Mouse (Mus musculus) heart, embryonic 14.5 days (tissue): ENCODE data around the gene Nelfb. TPM values are rescaled to one million over a fixed set of nuclear protein-coding genes. Genes with fewer than 3 reads are reported as not detected.

Experiments
- ATAC-seq: fragments of 200-750 bp; cut with Nextera tagmentation; 2 replicates; pipeline ENCODE4 v1.8.0; 2017; ENCODE audit warnings: low read depth, moderate TSS enrichment; ENCODE audit not compliant: insufficient number of reproducible peaks, insufficient read depth, low FRiP score
- H3K27ac ChIP-seq, 2 experiments: fragments of 200-500 bp in 1 of 2; fragments of 300-500 bp in 1 of 2; sonication (generic) in 1 of 2; replicated peaks in 1 of 2; 2 replicates each; pipeline ENCODE4 v1.5.1; 2012 to 2014; ENCODE audit warnings: low read depth in 2 of 2, low read length in 2 of 2, control low read depth in 1 of 2, mild to moderate bottlenecking in 1 of 2, mixed read lengths in 1 of 2; ENCODE audit not compliant: control insufficient read depth in 1 of 2, insufficient read depth in 1 of 2
- H3K27me3 ChIP-seq: fragments of 300-500 bp; sonication (generic); 2 replicates; pipeline ENCODE4 v1.6.1; 2014; ENCODE audit warnings: mild to moderate bottlenecking, low read length, control low read depth; ENCODE audit not compliant: control insufficient read depth, insufficient read depth
- H3K36me3 ChIP-seq: fragments of 300-500 bp; sonication (generic); 2 replicates; pipeline ENCODE4 v1.6.1; 2014; ENCODE audit warnings: mild to moderate bottlenecking, control low read depth, low read length, mixed read lengths; ENCODE audit not compliant: control insufficient read depth, insufficient read depth
- H3K4me1 ChIP-seq, 2 experiments: fragments of 200-500 bp in 1 of 2; fragments of 300-500 bp in 1 of 2; sonication (generic) in 1 of 2; 2 replicates each; pipeline ENCODE4 v1.6.1; 2012 to 2014; ENCODE audit warnings: low read length in 2 of 2, control low read depth in 1 of 2, mixed read lengths in 1 of 2; ENCODE audit not compliant: control insufficient read depth in 2 of 2, insufficient read depth in 2 of 2
- H3K4me2 ChIP-seq: fragments of 300-500 bp; sonication (generic); 2 replicates; pipeline ENCODE4 v1.6.1; 2014; ENCODE audit warnings: mild to moderate bottlenecking, low read length
- H3K4me3 ChIP-seq, 2 experiments: fragments of 200-500 bp in 1 of 2; fragments of 300-500 bp in 1 of 2; sonication (generic) in 1 of 2; 2 replicates each; pipeline ENCODE4 v1.5.1; 2012 to 2014; ENCODE audit warnings: low read length in 2 of 2, mild to moderate bottlenecking in 2 of 2, control low read depth in 1 of 2, low read depth in 1 of 2, moderate library complexity in 1 of 2; ENCODE audit not compliant: control insufficient read depth in 1 of 2, insufficient read depth in 1 of 2
- H3K9ac ChIP-seq: fragments of 300-500 bp; sonication (generic); 2 replicates; pipeline ENCODE4 v1.6.1; 2014; ENCODE audit warnings: mild to moderate bottlenecking, low read length
- H3K9me3 ChIP-seq: fragments of 300-500 bp; sonication (generic); 2 replicates; pipeline ENCODE4 v1.6.1; 2016; ENCODE audit warnings: low read length, control low read depth; ENCODE audit not compliant: control insufficient read depth
- WGBS: fragments of 180-500 bp; shearing (Covaris S2); extraction: QIAGEN DNeasy Blood & Tissue Kit; methylation state at CpG from one replicate; pipeline ENCODE4 v1.1.7; 2014; 5-methylcytosine and 5-hydroxymethylcytosine counted together
- polyA plus RNA-seq: library from polyadenylated mRNA; unstranded; fragments of >200 nt; fragmentation: Nextera tagmentation; extraction: Ambion mirVana; gene quantifications from 2 replicates; pipeline ENCODE4 v1.2.1, GENCODE M21; 2014

The Nelfb gene
- polyA plus RNA-seq, 1 experiment from 2014 or later: 65.9 TPM

- Histone ChIP-seq H3K4me1 (peaks cover 2 to 9% of the 10 kb centered on the region in 2 experiments; a peak in 2 of 4 replicates), H3K36me3 (no peaks in the 10 kb centered on the region; the same call in 1 of the 2 replicates), H3K27me3 (peaks cover 26% of the 10 kb centered on the region), H3K4me2 (peak overlapping the region; percentile 97), H3K9me3 (no peaks in the 10 kb centered on the region), H3K4me3 (peak overlapping the region; percentile 47 to 51), H3K27ac (peak overlapping the region; percentile 0 to 63; a peak in 3 of 4 replicates), H3K9ac (peak overlapping the region; percentile 78)
- peak; percentile 63 for ATAC-seq
- WGBS: 2% methylated on average over 59 of the region's 64 CpGs
These were observed 25.4 kb downstream of the Nelfb start for GRCm38 (mm10) chr2:25185625-25186574.

GRCm38 (mm10) chr2:25184496-25184895 lies 26.8 kb downstream of the Nelfb start:
- H3K4me2 ChIP-seq: no peak overlapping the region
- no peaks in the 10 kb centered on the region for H3K9me3 ChIP-seq
- peaks cover 33% of the 10 kb centered on the region for H3K27me3 ChIP-seq
- H3K27ac ChIP-seq: no peak overlapping the region
- no peak overlapping the region for H3K9ac ChIP-seq
- ATAC-seq: no peak
- H3K4me1 ChIP-seq: peaks cover 6 to 12% of the 10 kb centered on the region in 2 experiments; a peak in 2 of 4 replicates
- 91% methylated on average over 7 of the region's 7 CpGs for WGBS
- no peaks in the 10 kb centered on the region; the same call in 1 of the 2 replicates for H3K36me3 ChIP-seq
- H3K4me3 ChIP-seq: no peak overlapping the region

GRCm38 (mm10) chr2:25183336-25183735 lies 28.0 kb downstream of the Nelfb start:
- WGBS: 64% methylated on average over 2 of the region's 2 CpGs
- no peak overlapping the region for H3K27ac ChIP-seq
- no peaks in the 10 kb centered on the region; the same call in 1 of the 2 replicates for H3K36me3 ChIP-seq
- 0 out of 2 replicates have a peak overlapping the region, but pooled peaks have one; percentile 23 for H3K9ac ChIP-seq
- peaks cover 12 to 17% of the 10 kb centered on the region in 2 experiments; a peak in 3 of 4 replicates for H3K4me1 ChIP-seq
- no peaks in the 10 kb centered on the region for H3K9me3 ChIP-seq
- no peak for ATAC-seq
- no peak overlapping the region; a peak in 1 of 4 replicates for H3K4me3 ChIP-seq
- peak overlapping the region; percentile 95 for H3K4me2 ChIP-seq
- peaks cover 42% of the 10 kb centered on the region for H3K27me3 ChIP-seq

GRCm38 (mm10) chr2:25182664-25183063 lies 28.6 kb downstream of the Nelfb start:
- no peak overlapping the region for H3K27ac ChIP-seq
- peaks cover 47% of the 10 kb centered on the region for H3K27me3 ChIP-seq
- peak overlapping the region; percentile 82; the same call in 1 of the 2 replicates for H3K9ac ChIP-seq
- H3K4me1 ChIP-seq: peaks cover 19 to 24% of the 10 kb centered on the region in 2 experiments
- WGBS: 31% methylated on average over 6 of the region's 6 CpGs
- H3K4me3 ChIP-seq: peak overlapping the region; percentile 17 to 64
- H3K9me3 ChIP-seq: no peaks in the 10 kb centered on the region
- no peak for ATAC-seq
- H3K4me2 ChIP-seq: peak overlapping the region; percentile 95
- no peaks in the 10 kb centered on the region; the same call in 1 of the 2 replicates for H3K36me3 ChIP-seq

GRCm38 (mm10) chr2:25181891-25182397 lies 29.3 kb downstream of the Nelfb start:
- no peak for ATAC-seq
- H3K4me2 ChIP-seq: peak overlapping the region; percentile 95
- under 1% methylated on average over 17 of the region's 17 CpGs for WGBS
- H3K4me3 ChIP-seq: peak overlapping the region; percentile 54 to 64
- H3K9me3 ChIP-seq: no peaks in the 10 kb centered on the region
- H3K4me1 ChIP-seq: peaks cover 24 to 31% of the 10 kb centered on the region in 2 experiments
- no peaks in the 10 kb centered on the region; the same call in 1 of the 2 replicates for H3K36me3 ChIP-seq
- peak overlapping the region; percentile 82 for H3K9ac ChIP-seq
- H3K27me3 ChIP-seq: peaks cover 47% of the 10 kb centered on the region
- peak overlapping the region in 1 of 2 experiments; percentile 82; a peak in 2 of 4 replicates for H3K27ac ChIP-seq

- Histone ChIP-seq H3K4me3 (peak overlapping the region; percentile 54 to 64), H3K9ac (peak overlapping the region; percentile 82), H3K9me3 (no peaks in the 10 kb centered on the region), H3K4me1 (peaks cover 31 to 38% of the 10 kb centered on the region in 2 experiments), H3K4me2 (peak overlapping the region; percentile 95), H3K36me3 (no peaks in the 10 kb centered on the region; the same call in 1 of the 2 replicates), H3K27ac (peak overlapping the region; percentile 20 to 82), H3K27me3 (peaks cover 47% of the 10 kb centered on the region)
- peak; percentile 46; the same call in 1 of the 2 replicates for ATAC-seq
- WGBS: under 1% methylated on average over 100 of the region's 100 CpGs
These were observed 30.1 kb downstream of the Nelfb start for GRCm38 (mm10) chr2:25180973-25181890.
